Mouse (Mus musculus) CH12.LX (cell line): ENCODE measurements at regions not wholly inside any gene's neighbourhood (a gene's known extent, or its start where the extent isn't known, plus 50 kb on each side); places are given as distances from the start of the nearest gene placed in this dataset.

Experiments
- DNase-seq: peaks from one replicate; pipeline ENCODE4 v3.0.0-alpha.2; 2013; ENCODE audit errors: extremely low read depth
- H3K27ac ChIP-seq: 2 replicates; pipeline ENCODE4 v1.5.1; 2012; ENCODE audit warnings: low read depth, mild to moderate bottlenecking, control low read depth, moderate library complexity; ENCODE audit not compliant: insufficient read depth
- H3K27me3 ChIP-seq: replicated peaks from 2 replicates; pipeline ENCODE3; 2012; ENCODE audit warnings: inconsistent platforms
- H3K36me3 ChIP-seq, 2 experiments: replicated peaks in 1 of 2; 2 replicates each; pipeline versions ENCODE3 to v1.6.1; 2012; ENCODE audit warnings: inconsistent platforms in 1 of 2, low read length in 1 of 2, mild to moderate bottlenecking in 1 of 2, mixed read lengths in 1 of 2, moderate library complexity in 1 of 2; ENCODE audit not compliant: control insufficient read depth in 1 of 2, insufficient read depth in 1 of 2
- H3K4me1 ChIP-seq, 2 experiments: 2 replicates each; pipeline ENCODE4 v1.6.1; 2012; ENCODE audit warnings: inconsistent platforms in 1 of 2, moderate library complexity in 1 of 2; ENCODE audit not compliant: insufficient read depth in 2 of 2, control insufficient read depth in 1 of 2
- H3K4me2 ChIP-seq: 2 replicates; pipeline ENCODE4 v1.6.1; 2012; ENCODE audit warnings: low read depth, mild to moderate bottlenecking, control low read depth; ENCODE audit not compliant: poor library complexity, insufficient read depth, severe bottlenecking
- H3K4me3 ChIP-seq, 3 experiments: fragments of 150-350 bp in 1 of 3; sonication (generic) in 1 of 3; replicated peaks in 1 of 3; 2 replicates each; pipeline versions ENCODE3 to v1.5.1; 2011 to 2012; ENCODE audit warnings: low read depth in 2 of 3, low read length in 2 of 3, mild to moderate bottlenecking in 2 of 3, moderate library complexity in 2 of 3, control low read depth in 1 of 3, improper control_type of control experiment in 1 of 3, inconsistent platforms in 1 of 3, mixed read lengths in 1 of 3; ENCODE audit not compliant: poor library complexity in 1 of 3
- H3K79me2 ChIP-seq: replicated peaks from 2 replicates; pipeline ENCODE4 v1.6.1; 2012; ENCODE audit warnings: mild to moderate bottlenecking, moderate library complexity; ENCODE audit not compliant: control insufficient read depth, poor library complexity, insufficient read depth, severe bottlenecking; ENCODE audit errors: extremely low read depth
- H3K9ac ChIP-seq: 2 replicates; pipeline ENCODE4 v1.6.1; 2012; ENCODE audit warnings: low read depth, mild to moderate bottlenecking, control low read depth, moderate library complexity; ENCODE audit not compliant: insufficient read depth
- H3K9me3 ChIP-seq: replicated peaks from 2 replicates; pipeline ENCODE3; 2012; ENCODE audit warnings: low read length, inconsistent platforms, mixed read lengths
- BHLHE40 ChIP-seq: IDR thresholded peaks from 2 replicates; pipeline ENCODE4 v1.6.1; 2011; ENCODE audit warnings: mild to moderate bottlenecking, low read depth, low read length, improper control_type of control experiment
- CHD1 ChIP-seq: IDR thresholded peaks from 2 replicates; pipeline ENCODE4 v1.6.1; 2012; ENCODE audit warnings: low read depth, low read length, improper control_type of control experiment, inconsistent platforms
- CHD2 ChIP-seq: IDR thresholded peaks from 2 replicates; pipeline ENCODE4 v1.6.1; 2011; ENCODE audit warnings: low read length, improper control_type of control experiment
- CTCF ChIP-seq, 2 experiments: IDR thresholded peaks in 1 of 2; conservative IDR thresholded peaks in 1 of 2; 2 replicates each; pipeline ENCODE4 v1.5.1; 2011 to 2012; ENCODE audit warnings: low read depth in 2 of 2, low read length in 2 of 2, improper control_type of control experiment in 1 of 2, inconsistent platforms in 1 of 2, mild to moderate bottlenecking in 1 of 2, moderate library complexity in 1 of 2
- E2F4 ChIP-seq: IDR thresholded peaks from 2 replicates; pipeline ENCODE4 v1.6.1; 2011; ENCODE audit warnings: low read depth, low read length, improper control_type of control experiment; ENCODE audit not compliant: insufficient replicate concordance
- ELF1 ChIP-seq: IDR thresholded peaks from 2 replicates; pipeline ENCODE4 v1.6.1; 2014; ENCODE audit warnings: low read depth, mild to moderate bottlenecking, inconsistent platforms, low read length, improper control_type of control experiment
- EP300 ChIP-seq: IDR thresholded peaks from 2 replicates; pipeline ENCODE4 v1.6.1; 2011; ENCODE audit warnings: low read length, improper control_type of control experiment
- ETS1 ChIP-seq: conservative IDR thresholded peaks from 2 replicates; pipeline ENCODE4 v1.6.1; 2012; ENCODE audit warnings: low read depth, mild to moderate bottlenecking, inconsistent platforms, low read length, improper control_type of control experiment, moderate library complexity
- GABPA ChIP-seq: IDR thresholded peaks from 2 replicates; pipeline ENCODE4 v1.6.1; 2012; ENCODE audit warnings: low read depth, low read length, improper control_type of control experiment, inconsistent platforms; ENCODE audit not compliant: insufficient replicate concordance
- IRF4 ChIP-seq: IDR thresholded peaks from 2 replicates; pipeline ENCODE4 v1.6.1; 2014; ENCODE audit warnings: low read depth, mild to moderate bottlenecking, inconsistent platforms, low read length, improper control_type of control experiment
- KAT2A ChIP-seq: IDR thresholded peaks from 2 replicates; pipeline ENCODE4 v1.6.1; 2012; ENCODE audit warnings: low read length, improper control_type of control experiment, inconsistent platforms; ENCODE audit not compliant: insufficient replicate concordance
- MAX ChIP-seq: IDR thresholded peaks from 2 replicates; pipeline ENCODE4 v1.6.1; 2011; ENCODE audit warnings: low read length, improper control_type of control experiment
- MAZ ChIP-seq: IDR thresholded peaks from 2 replicates; pipeline ENCODE4 v1.6.1; 2012; ENCODE audit warnings: low read depth, mild to moderate bottlenecking, inconsistent platforms, low read length, improper control_type of control experiment, moderate library complexity
- MEF2A ChIP-seq: IDR thresholded peaks from 2 replicates; pipeline ENCODE4 v1.6.1; 2014; ENCODE audit warnings: low read depth, mild to moderate bottlenecking, inconsistent platforms, low read length, improper control_type of control experiment, borderline replicate concordance
- MYC ChIP-seq: IDR thresholded peaks from 2 replicates; pipeline ENCODE4 v1.6.1; 2011; ENCODE audit warnings: low read depth, mild to moderate bottlenecking, improper control_type of control experiment, low read length
- NELFE ChIP-seq: IDR thresholded peaks from 2 replicates; pipeline ENCODE4 v1.6.1; 2011; ENCODE audit warnings: low read depth, low read length, improper control_type of control experiment
- NRF1 ChIP-seq: IDR thresholded peaks from 2 replicates; pipeline ENCODE4 v1.6.1; 2014; ENCODE audit warnings: low read depth, mild to moderate bottlenecking, inconsistent platforms, low read length, improper control_type of control experiment, moderate library complexity
- PAX5 ChIP-seq: IDR thresholded peaks from 2 replicates; pipeline ENCODE4 v1.6.1; 2012; ENCODE audit warnings: low read length, inconsistent platforms, mixed read lengths
- POLR2A ChIP-seq: IDR thresholded peaks from 2 replicates; pipeline ENCODE4 v1.6.1; 2011; ENCODE audit warnings: low read depth, mild to moderate bottlenecking, improper control_type of control experiment, low read length
- POLR2AphosphoS2 ChIP-seq: IDR thresholded peaks from 2 replicates; pipeline ENCODE4 v1.6.1; 2011; ENCODE audit warnings: low read depth, low read length, improper control_type of control experiment
- RCOR1 ChIP-seq: conservative IDR thresholded peaks from 2 replicates; pipeline ENCODE4 v1.6.1; 2012; ENCODE audit warnings: low read depth, mild to moderate bottlenecking, inconsistent platforms, low read length, improper control_type of control experiment
- SIN3A ChIP-seq: IDR thresholded peaks from 2 replicates; pipeline ENCODE4 v1.6.1; 2012; ENCODE audit warnings: low read length, improper control_type of control experiment, inconsistent platforms
- SMC3 ChIP-seq: IDR thresholded peaks from 2 replicates; pipeline ENCODE4 v1.6.1; 2011; ENCODE audit warnings: low read depth, low read length, improper control_type of control experiment
- TBP ChIP-seq: conservative IDR thresholded peaks from 2 replicates; pipeline ENCODE4 v1.6.1; 2011; ENCODE audit warnings: low read depth, low read length, improper control_type of control experiment
- USF1 ChIP-seq: IDR thresholded peaks from 2 replicates; pipeline ENCODE4 v1.6.1; 2014; ENCODE audit warnings: low read depth, mild to moderate bottlenecking, inconsistent platforms, low read length, improper control_type of control experiment
- USF2 ChIP-seq: conservative IDR thresholded peaks from 2 replicates; pipeline ENCODE4 v1.6.1; 2011; ENCODE audit warnings: low read depth, low read length, improper control_type of control experiment
- ZC3H11A ChIP-seq: IDR thresholded peaks from 2 replicates; pipeline ENCODE4 v1.6.1; 2012; ENCODE audit warnings: low read depth, mild to moderate bottlenecking, inconsistent platforms, low read length, improper control_type of control experiment
- ZKSCAN1 ChIP-seq: IDR thresholded peaks from 2 replicates; pipeline ENCODE4 v1.6.1; 2012; ENCODE audit warnings: low read depth, inconsistent platforms, low read length, improper control_type of control experiment, borderline replicate concordance
- dilution Hi-C: fragments of 300-500 bp; cut with MboI; formaldehyde crosslinking; loops from 2 replicates; pipeline ENCODE4 v1.14.3; 2020; ENCODE audit warnings: low sequenced_read_pairs; ENCODE audit not compliant: extremely low pct_unique_long_range_greater_than_20kb, extremely low pct_ligation_motif_present
- in situ Hi-C: fragments of 300-500 bp; cut with MboI; formaldehyde crosslinking; loops from 3 replicates; pipeline ENCODE4 v1.14.3; 2019; ENCODE audit warnings: low sequenced_read_pairs, low pct_ligation_motif_present, low pct_unique_long_range_greater_than_20kb, mixed read lengths

DNA sequence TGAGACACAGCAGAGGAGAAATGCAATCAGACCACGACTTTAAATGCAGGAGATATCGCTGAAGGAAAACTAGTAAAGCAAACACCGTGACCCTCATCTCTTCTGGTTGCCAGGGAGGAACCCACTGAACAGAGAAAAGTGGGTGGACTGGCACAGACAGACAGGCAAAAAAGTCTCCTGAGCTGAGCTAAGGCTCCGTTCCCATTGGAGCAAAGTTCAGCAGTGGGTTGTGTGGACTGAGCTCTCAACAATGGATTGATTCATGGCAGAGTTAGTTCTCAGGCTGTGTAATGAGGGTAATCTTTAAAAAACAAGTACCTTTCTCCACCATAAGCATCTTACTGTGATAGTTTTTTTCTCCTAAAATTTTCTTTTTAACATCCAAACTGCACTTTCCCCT is 454.8 kb downstream of the Gja1 start:
- TF ChIP-seq GABPA (no peak), SMC3 (no peak), USF1 (no peak), NELFE (no peak), ETS1 (no peak), ELF1 (no peak), TBP (no peak), MYC (no peak), MAZ (no peak), ZKSCAN1 (no peak), IRF4 (no peak), CTCF (conservative IDR thresholded peaks at IDR 0.05 in 1 of 2, IDR thresholded peaks at IDR 0.05 in 1 of 2; ENCODE audit: low read depth in 2 of 2, low read length in 2 of 2) (no peak), SIN3A (no peak), POLR2AphosphoS2 (no peak), POLR2A (no peak), KAT2A (no peak), PAX5 (no peak), CHD1 (no peak), BHLHE40 (no peak), ZC3H11A (no peak)
- TF ChIP-seq, all 38 proteins: peak for 0
- H3K4me1 ChIP-seq: no peaks in the 10 kb centered on the region
- H3K9ac ChIP-seq: no peak overlapping the region
- H3K9me3 ChIP-seq: no peaks in the 10 kb centered on the region
- H3K36me3 ChIP-seq: no peaks in the 10 kb centered on the region
- in situ Hi-C loops (loop anchor here (25.0 kb wide), 1 partner anchor 470 kb away; no protein-coding TSS in a partner anchor), dilution Hi-C loops (no loop called here)
- no peak overlapping the region for H3K4me3 ChIP-seq
- no peak for DNase-seq
- H3K27ac ChIP-seq: no peak overlapping the region
- no peak overlapping the region for H3K4me2 ChIP-seq
- no peaks in the 10 kb centered on the region for H3K27me3 ChIP-seq
- H3K79me2 ChIP-seq: no peaks in the 10 kb centered on the region

DNA sequence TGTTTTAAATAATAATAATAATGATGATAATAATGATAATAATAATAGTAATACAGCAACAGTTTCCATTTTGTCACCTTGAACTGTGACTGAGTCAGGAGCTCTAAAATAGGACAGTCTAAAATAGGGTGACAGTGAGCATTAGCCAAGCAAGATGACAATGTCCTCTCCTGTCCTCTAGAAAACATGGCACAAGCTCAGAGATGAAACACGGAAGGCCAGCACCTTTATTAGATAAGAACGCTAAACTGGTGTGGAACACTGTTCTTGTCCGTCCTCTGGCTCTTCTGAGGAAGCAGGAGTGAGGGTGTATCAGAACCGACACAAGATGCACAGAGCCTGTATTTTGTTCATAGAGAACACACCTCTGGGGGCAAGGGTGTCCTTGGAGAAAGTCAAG is 459.0 kb downstream of the Gja1 start:
- Histone ChIP-seq H3K4me2 (no peak overlapping the region), H3K4me1 (no peaks in the 10 kb centered on the region), H3K36me3 (no peaks in the 10 kb centered on the region), H3K27ac (no peak overlapping the region), H3K9ac (no peak overlapping the region), H3K4me3 (no peak overlapping the region), H3K79me2 (no peaks in the 10 kb centered on the region), H3K9me3 (no peaks in the 10 kb centered on the region), H3K27me3 (no peaks in the 10 kb centered on the region)
- DNase-seq: no peak
- TF ChIP-seq ETS1: no peak
- TF ChIP-seq NELFE: no peak
- TF ChIP-seq EP300: no peak
- TF ChIP-seq MEF2A: no peak
- no peak for TF ChIP-seq MYC
- no peak for TF ChIP-seq USF2
- no peak for TF ChIP-seq ZKSCAN1
- TF ChIP-seq MAX: no peak
- no peak for TF ChIP-seq POLR2AphosphoS2
- TF ChIP-seq E2F4: no peak
- TF ChIP-seq CHD2: no peak
- TF ChIP-seq USF1: no peak
- TF ChIP-seq NRF1: no peak
- no peak for TF ChIP-seq RCOR1
- no peak for TF ChIP-seq GABPA
- no peak for TF ChIP-seq CTCF (conservative IDR thresholded peaks at IDR 0.05 in 1 of 2, IDR thresholded peaks at IDR 0.05 in 1 of 2; ENCODE audit: low read depth in 2 of 2, low read length in 2 of 2)
- dilution Hi-C loops: no loop called here
- in situ Hi-C loops: loop anchor here (25.0 kb wide), 1 partner anchor 474 kb away; no protein-coding TSS in a partner anchor
